Mouse (Mus musculus) inflammation-experienced regulatory T-cells, adult 6 months (primary cell): ENCODE data around the gene Shcbp1. TPM values are rescaled to one million over a fixed set of nuclear protein-coding genes. Genes with fewer than 3 reads are reported as not detected.
A peak's percentile ranks its signal among the peaks of the same experiment; 100 is the strongest.
"Not testable (repeated sequence)": the region's sequence is repeated elsewhere in the genome, so short reads cannot be mapped to it uniquely, and the experiment has no call there.

Source experiments
- ATAC-seq: one replicate; pipeline ENCODE4 v1.8.0; 2017
- polyA plus RNA-seq, 3 experiments: library from polyadenylated mRNA; unstranded; fragments of 100-300 nt; shearing (Covaris generic); gene quantifications; one replicate each; pipeline ENCODE4 v1.2.1; 2017

The Shcbp1 gene
- polyA plus RNA-seq: 10 to 100 TPM in 1 of 3 experiments, 1 to 10 TPM in 2; 5.2 to 55.7 (median 5.7) TPM

- ATAC-seq: peak; percentile 99
Observed at GRCm38 (mm10) chr8:4779254-4780055, at the start of gene Shcbp1. Gene Shcbp1, minus strand, starts transcription at chr8:4779567.

DNA sequence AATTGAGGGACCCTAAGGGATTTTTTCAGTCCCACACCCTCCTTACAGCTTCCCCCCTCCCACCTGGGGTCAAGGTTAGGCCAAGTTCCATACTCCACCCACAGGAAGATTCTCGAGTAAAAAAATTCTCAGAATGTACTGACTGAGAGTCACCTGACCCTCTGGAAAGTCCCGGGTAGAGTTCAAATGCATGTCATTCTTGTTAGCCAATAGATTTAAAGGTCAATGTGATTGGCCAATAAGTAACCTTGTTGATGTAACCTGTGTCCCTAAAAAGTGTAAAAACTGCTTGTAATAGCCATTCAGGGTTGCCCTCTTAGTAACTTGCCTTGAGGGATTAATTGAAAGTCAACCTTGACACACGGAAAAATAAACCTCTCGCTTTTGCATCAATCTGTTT is 29.5 kb upstream of the Shcbp1 start:
- ATAC-seq: no peak

DNA sequence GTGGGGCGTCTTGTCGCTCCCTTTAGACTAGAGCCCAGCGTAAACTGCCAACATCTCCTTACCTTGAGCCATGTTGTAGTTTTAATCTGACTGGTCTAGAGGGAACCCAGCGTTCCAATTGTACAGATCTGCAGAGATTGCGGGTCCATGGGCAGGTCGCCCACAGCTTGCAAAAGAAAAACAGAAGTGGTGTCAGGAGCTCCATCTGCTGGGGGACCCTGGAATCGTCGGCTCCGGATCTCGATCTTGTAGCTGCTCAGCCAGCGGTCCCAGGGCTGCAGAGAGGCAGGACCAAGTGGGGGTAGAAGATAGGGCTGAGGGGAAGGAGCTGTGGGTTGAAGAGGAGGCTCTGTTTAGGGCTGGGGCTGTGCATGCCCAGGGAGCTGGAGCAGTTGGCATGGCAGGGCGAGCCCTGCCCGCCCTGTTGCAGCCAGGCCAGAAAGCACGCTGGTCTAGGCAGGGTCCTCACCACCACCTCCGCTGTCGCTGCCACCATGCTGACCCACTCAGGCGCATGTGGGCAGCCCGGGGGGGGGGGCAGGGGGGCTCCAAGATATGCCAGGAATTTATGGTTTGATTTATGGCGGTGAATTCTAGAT is 21.3 kb upstream of the Shcbp1 start:
- no peak for ATAC-seq

DNA sequence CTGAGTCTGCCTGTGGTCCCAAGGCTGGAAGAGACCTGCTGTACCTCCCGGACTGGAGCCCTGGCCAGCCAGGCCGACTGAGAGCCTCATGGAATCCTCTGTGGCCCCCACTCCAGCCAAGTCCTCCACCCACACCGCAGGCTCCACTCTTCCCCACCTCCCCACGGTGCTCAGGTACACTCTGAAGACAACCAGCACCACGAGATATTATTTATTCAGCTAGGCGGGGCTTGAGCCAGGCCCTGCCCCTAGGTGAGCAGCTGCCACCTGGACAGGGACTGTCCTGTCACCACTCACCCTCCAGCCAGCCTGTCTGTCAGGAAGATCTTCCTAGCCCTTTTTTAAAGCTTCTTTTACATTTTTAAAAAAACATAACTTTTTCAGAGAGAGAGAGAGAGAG is 1.1 kb downstream of the Shcbp1 start:
- ATAC-seq: no peak

DNA sequence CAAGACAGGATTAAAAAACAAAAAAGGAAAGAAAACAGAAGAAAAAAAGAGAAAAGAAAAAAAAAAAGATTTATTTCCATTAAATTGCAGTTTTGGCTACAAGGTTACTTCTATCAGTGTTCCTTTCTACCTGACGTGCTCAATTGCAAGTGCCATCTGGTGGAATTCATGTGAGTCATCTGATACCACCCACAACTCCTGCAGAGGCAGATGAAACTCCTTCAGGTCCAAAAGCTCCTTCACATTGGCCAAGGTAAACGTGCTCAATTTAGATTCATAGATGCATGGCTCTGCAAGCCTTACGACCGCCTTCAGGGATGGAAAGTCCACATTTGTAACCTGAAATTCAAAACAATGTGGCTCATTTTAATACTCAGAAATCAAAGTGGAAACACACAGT is 14.6 kb downstream of the Shcbp1 start:
- no peak for ATAC-seq

DNA sequence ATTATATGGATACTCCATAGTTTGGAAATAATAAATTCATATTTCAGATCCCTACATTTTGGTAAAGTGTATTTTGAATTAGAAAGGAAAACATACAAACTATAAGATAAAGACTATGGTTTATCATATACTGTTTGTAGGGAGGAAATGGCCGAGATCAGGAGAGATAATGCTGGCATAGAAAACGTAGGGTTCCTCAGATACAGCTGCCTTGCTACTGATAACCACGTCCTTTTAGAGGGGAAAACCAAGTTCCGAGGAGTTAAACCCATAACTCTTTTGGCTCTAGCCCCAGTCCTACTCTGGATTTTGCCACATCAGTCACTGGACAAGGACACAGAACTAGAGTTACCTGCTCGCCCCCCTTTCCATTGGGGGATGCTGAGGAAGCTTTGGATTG is 26.3 kb downstream of the Shcbp1 start:
- ATAC-seq: no peak

- ATAC-seq: no peak
Observed at GRCm38 (mm10) chr8:4730942-4731341, 48.4 kb downstream of the Shcbp1 start.

GRCm38 (mm10) chr8:4715546-4715945 is 63.8 kb downstream of the Shcbp1 start:
- no peak for ATAC-seq

GRCm38 (mm10) chr8:4708346-4708745 is 71.0 kb downstream of the Shcbp1 start:
- not testable (repeated sequence) for ATAC-seq

DNA sequence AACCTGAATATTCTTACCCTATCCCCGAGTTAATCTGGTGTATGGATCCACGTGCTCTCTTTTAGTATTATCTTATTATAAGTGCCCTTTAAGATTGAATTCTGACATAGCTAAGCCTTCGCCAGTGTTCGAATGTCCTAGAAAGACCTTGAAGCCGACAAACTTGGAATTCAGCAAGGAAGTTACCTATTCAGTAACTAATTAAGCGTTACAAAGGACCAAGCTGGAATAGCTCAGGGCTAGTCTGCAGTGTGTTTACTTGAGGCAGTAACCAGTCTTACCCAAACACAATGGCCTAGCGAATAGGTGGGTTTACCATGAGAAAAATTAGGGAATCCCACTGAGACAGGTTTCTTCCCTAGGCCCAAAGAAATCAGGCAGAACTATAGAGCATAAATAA is 71.5 kb downstream of the Shcbp1 start:
- not testable (repeated sequence) for ATAC-seq

GRCm38 (mm10) chr8:4691634-4692033 is 87.7 kb downstream of the Shcbp1 start:
- ATAC-seq: no peak

Other genes starting within 250 kb of the Shcbp1 start
- 10 to 100 TPM; 15.0 to 21.7 (median 15.1) TPM for gene Zfp958, start 166.4 kb downstream of the Shcbp1 start, polyA plus RNA-seq